Mouse (Mus musculus): Measurements from ENCODE around the gene Gm4952.
"Not testable (repeated sequence)": the region's sequence is repeated elsewhere in the genome, so short reads cannot be mapped to it uniquely, and the experiment has no call there.

Gene Gm4952

GRCm38 (mm10) chr19:12600684-12601480 lies 1.1 kb downstream of the Gm4952 start:
- no peak for DNase-seq (ENCODE audit: low read depth, low spot score)

DNA sequence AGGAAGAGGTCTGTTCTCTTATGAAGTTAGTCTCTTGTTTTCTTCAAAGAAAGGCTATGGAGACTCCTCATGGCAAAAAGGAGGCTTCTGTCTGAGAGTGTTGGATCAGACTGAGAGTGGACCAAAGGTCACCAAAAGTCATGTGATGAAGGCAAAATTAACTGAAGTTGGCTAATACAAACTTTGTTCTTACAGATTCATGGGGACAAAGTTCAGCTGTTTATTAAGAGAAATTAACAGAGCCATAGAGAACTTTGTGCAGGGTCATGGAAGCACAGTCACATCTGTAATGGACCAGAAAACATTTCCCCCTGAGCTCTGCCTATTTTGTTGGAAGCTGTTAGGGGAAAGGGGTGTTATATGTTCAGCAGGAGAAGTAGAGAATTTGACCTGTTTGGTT lies 8.6 kb downstream of the Gm4952 start:
- DNase-seq (ENCODE audit: low read depth, low spot score): no peak

DNA sequence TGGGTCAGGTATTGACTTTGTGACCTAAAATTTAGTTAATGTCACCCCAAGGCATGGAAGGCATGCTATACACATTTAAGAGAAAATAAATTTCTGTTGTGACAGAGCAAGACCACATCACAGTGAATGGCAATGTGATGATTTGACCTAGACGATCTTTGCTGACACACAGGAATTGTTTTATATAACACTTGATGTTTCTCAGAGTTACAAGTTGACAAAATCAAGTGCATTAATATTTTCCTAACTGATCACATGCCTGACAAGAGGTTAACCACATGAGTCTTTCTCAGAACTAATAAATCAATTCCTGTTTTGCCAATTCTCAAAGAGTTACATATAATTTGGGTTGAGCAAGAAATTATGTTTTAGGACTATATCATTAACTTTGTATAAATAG lies 13.9 kb downstream of the Gm4952 start:
- no peak for DNase-seq (ENCODE audit: low read depth, low spot score)

- DNase-seq (ENCODE audit: low read depth, low spot score): no peak
Observed at GRCm38 (mm10) chr19:12633176-12633575, 33.4 kb downstream of the Gm4952 start, which contains the start of gene Glyat. Gene Glyat (plus strand): TSS chr19:12633308.

- no peak for DNase-seq (ENCODE audit: low read depth, low spot score)
Observed at GRCm38 (mm10) chr19:12634259-12634658, 34.5 kb downstream of the Gm4952 start.

- DNase-seq (ENCODE audit: low read depth, low spot score): no peak
Observed at GRCm38 (mm10) chr19:12634963-12635362, 35.2 kb downstream of the Gm4952 start.

DNA sequence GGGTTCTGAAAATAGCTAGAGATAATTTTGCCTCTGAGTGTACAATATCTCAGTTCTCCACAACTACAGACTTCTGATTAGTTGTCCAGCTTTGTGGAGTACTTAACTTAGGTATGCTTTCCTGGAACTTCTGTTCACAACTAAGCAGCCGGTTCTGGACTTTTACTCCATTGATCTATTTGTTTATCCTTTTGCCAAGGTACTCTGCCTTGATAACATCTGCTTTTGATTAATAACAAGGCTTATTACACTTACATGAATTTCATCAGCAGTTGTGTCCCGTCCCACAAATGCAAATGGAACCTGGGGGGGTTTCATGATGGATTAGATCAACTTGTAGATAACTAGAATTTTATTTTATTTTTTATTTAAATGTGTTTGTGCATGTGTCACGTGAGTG lies 37.1 kb downstream of the Gm4952 start:
- DNase-seq (ENCODE audit: low read depth, low spot score): no peak

DNA sequence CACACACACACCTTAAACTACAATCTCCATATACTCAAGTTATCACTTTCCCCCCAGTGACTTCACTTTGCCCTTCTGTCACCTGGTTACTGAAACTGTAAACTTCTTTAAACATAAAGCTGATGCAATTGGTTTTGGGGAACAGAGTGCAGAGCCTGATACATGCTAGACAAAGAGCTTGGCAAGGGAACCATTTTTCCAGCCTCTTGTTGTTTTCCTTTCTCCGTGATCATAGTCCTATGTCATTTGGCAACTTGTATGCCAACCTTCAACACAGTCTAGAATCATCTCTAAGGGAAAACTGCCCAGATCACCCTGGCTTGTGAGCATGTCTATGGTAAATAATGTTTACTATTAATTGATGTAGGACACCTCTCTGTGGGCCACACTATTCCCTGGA lies 38.3 kb downstream of the Gm4952 start:
- no peak for DNase-seq (ENCODE audit: low read depth, low spot score)

DNA sequence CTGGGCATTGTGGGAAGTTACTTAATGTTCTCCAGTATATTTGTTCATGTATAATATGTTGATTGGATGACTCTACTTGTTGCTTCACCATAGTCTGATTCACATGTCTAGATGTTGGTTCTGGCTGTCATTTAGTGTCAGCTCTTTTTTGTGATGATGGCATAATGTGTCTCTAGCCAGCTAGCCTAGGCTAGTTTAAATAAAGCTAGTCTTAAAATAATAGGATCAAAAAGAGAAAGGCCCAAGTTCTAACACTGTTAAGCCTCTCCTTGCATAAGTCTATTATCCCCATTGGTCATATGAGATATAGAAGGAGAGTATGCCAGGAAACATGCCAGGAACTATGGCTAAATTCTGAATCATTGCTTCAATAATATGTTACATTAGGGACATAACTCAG lies 49.7 kb downstream of the Gm4952 start:
- no peak for DNase-seq (ENCODE audit: low read depth, low spot score)

DNA sequence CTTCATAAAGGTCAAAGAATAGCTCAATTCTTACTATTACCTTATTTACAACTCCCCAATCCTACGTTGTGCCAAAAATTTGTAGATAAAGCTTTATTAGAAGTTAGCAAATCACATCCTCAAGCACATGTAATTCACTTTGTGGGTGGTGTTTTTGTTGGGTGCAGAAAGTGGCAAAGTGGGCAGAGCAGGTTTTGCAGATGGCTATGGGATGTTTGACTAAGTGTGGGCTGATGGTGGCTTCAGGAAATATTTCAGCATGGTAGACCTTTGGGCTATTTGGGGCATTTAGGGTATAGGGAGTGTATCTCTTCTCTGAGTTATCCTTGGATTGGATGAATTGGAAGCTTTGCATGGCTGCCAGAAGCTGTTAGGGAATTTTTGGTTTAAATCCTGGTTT lies 66.4 kb downstream of the Gm4952 start:
- no peak for DNase-seq (ENCODE audit: low read depth, low spot score)

DNA sequence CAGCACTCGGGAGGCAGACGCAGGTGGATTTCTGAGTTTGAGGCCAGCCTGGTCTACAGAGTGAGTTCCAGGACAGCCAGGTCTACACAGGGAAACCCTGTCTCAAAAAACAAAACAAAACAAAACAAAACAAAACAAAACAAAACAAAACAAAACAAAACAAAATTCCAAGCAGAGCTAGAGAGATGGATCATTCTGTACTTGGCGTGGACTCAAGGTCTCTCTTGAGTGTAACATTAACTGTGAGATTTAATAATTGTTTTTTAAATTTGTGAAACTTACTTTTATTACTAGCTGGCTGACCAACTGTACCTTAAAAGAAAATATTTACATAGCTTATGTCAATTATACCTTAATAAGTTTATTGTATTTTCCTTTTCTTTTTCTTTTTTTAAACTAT lies 68.8 kb downstream of the Gm4952 start:
- DNase-seq (ENCODE audit: low read depth, low spot score): not testable (repeated sequence)

DNA sequence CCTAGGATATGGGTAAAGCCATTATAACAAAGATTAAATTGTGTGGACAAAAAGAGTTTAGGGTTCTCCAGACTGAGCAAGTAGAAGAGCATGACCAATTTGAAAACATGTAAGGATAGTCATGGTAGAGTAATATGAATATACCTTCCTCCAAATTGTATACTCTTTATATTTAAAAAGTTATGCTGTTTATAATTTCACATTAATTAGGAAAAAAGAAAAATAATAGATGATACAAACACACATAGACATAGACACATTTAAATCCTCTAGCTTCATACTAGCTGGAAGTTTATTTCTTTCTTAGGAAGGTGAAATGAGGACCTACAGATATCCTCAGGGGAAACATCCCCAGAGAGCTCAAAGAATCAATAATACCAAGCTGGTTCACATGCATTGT lies 70.4 kb downstream of the Gm4952 start, which contains the start of gene Olfr1442:
Olfr1442 (plus strand) TSS at position 301 of the 400 bp plus-strand sequence.
- DNase-seq (ENCODE audit: low read depth, low spot score): no peak

- no peak for DNase-seq (ENCODE audit: low read depth, low spot score)
Observed at GRCm38 (mm10) chr19:12671051-12671450, 71.3 kb downstream of the Gm4952 start.

DNA sequence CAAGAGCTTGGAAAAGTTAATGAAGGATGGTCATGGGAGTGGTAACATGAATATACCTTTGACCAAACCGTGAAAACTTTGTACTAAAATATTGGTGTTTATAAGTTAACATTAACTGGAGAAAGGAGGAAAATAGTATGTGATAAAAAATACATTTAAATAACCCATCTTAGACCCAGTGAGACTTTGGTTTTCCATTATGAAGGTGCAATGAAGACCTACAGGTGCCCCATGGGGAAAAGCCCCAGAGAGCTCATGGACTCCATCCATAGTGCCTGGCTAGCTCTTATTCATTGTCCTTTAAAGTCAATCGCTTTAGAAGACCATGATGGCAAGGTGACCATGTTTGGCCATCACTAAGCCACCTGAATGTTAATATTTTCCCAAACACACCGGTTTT lies 78.0 kb downstream of the Gm4952 start, which contains the start of gene Olfr1443:
Olfr1443 (plus strand) TSS at position 301 of the 400 bp plus-strand sequence.
- DNase-seq (ENCODE audit: low read depth, low spot score): no peak

Data from retina, adult 2 months (tissue).